Mouse (Mus musculus) CD4-positive helper T cell, adult 2 months (primary cell): ENCODE measurements around the gene St6galnac6.

Experiments
- DNase-seq: peaks from one replicate; pipeline ENCODE4 v3.0.0-alpha.2; 2012; ENCODE audit warnings: low read depth, missing footprints, low spot score

St6galnac6 gene

DNA sequence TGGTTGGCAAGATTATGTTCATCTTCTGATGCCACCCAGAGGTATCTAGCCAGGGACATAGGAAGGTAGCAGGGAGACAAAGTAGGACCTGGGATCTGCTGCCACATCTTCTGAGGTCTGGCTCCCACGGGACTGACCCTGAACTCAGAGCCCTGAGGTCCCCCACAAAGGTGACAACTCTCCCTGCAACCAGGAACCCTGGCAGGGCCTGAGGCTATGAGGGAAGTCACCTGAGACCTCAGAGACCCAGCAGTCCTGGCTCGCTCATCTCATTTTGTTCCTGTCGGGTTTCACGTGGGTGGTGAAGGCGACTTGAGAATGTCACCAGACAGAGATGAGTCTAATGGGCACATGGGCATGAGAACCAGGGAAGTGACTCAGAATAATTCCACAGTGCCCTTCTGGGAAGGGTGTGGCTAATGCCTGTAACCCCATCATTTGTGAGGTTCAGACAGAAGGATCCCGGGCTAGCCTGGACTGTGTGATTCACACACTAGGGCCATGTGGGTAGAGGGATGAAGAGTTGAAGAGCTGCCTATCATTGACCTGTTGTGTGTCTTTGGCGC, 14.3 kb upstream of the St6galnac6 start:
- DNase-seq, result no peak

DNA sequence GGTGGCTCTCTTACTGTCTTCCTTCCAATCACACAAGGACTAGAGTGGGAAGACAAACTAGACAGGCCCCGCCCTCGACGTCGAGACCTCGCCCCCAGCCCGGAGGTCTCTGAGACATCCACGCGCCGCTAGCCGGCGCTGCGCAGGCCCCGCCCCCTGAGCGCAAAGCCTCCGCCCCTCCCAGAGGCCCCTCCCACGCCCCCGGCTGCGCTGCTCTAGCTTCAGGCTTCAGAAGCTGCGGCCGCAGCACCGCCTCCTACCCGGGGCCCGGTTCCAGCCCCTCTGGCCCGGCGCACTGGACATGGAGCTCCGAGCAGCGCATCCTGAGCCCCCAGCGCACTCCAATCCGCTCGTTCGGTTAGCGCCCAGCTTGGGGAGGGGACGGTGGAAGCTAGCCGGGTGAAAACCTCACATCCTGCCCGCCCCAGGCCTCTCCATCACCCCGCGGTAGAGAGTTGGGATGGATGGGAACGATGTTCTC, 12.6 kb upstream of the St6galnac6 start, which contains the start of gene St6galnac4:
St6galnac4 (plus strand) TSS at position 225 of the 481 bp plus-strand sequence.
- DNase-seq, result peak; percentile 96

DNA sequence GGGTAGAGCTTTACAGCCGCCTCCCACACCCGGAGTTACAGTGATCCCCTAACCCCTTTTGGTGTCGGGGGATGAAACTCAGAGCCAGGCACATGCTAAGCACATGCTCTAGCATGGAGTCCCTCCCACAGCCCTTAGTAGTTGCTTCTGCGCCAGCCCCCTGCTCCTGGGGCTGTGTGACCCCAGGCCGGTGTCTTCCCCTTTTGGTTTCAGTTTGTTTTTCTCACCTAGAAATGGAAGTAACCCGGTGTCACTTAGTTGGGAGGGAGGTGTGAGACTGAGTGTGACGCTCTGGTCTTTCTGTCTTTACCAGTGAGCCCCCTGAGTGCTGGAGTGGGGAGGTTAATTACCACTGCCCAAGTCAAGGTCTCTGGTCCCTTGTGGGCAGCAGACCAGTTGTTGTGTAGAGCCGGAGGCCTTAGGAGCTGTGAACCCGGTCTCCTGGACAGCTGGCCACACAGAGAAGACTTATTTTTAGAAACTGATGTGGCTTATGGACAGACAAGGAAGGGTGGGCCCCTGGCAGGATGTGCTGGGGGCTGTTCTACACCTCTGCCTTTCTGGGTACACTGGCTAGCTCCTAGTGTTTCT, 11.7 kb upstream of the St6galnac6 start:
- DNase-seq, result peak; percentile 82

DNA sequence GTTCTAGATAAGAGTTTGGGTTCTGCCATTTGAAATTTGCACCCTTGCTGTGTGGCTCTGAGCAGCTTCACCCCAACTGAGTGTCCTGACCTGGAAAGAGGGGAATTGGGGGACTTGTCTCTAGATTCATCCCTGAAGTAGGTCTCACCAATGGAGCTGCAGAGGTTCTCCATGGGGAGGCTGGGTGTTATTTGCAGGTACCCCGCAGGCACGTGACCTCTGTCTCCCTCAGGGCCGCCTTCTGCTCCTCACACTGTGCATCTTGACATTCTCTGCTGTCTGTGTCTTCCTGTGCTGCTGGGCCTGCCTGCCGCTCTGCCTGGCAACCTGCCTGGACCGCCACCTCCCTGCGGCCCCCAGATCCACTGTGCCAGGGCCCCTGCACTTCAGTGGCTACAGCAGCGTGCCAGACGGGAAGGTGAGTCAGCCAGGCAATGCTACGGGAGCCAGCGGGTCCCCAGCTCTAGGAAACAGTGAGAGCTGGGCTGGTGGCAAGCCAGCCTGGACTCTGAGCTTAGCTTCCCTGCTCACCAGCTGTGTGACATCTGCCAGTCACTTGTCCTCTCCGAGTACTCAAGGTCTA, 10.2 kb upstream of the St6galnac6 start:
- no peak for DNase-seq

GRCm38 (mm10) chr2:32590224-32590623, 9.3 kb upstream of the St6galnac6 start:
- DNase-seq, result no peak

- no peak for DNase-seq
Observed at GRCm38 (mm10) chr2:32591249-32591648, 8.3 kb upstream of the St6galnac6 start.

GRCm38 (mm10) chr2:32596725-32597124, 2.8 kb upstream of the St6galnac6 start:
- DNase-seq, result no peak

DNA sequence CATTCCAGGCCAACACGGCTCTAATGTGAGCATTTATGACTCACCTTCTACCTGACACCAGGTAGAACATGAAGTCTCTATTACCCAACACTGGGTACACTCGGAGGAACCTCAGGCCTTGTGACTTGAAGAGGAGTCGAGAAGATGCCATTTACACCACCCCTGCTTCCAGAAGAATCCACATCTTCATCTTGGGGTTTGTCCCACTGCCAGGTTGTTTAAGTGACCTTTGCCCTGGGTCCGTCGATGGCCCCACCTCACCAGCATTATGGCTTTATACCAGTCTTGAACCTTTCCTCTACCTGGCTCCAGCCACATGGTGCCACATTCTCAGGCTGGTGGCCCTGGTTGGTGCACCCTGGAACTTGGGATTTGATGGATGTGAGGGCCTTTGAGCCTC, 2.3 kb upstream of the St6galnac6 start:
- no peak for DNase-seq

- no peak for DNase-seq
Observed at GRCm38 (mm10) chr2:32597699-32598098, 1.8 kb upstream of the St6galnac6 start.

DNA sequence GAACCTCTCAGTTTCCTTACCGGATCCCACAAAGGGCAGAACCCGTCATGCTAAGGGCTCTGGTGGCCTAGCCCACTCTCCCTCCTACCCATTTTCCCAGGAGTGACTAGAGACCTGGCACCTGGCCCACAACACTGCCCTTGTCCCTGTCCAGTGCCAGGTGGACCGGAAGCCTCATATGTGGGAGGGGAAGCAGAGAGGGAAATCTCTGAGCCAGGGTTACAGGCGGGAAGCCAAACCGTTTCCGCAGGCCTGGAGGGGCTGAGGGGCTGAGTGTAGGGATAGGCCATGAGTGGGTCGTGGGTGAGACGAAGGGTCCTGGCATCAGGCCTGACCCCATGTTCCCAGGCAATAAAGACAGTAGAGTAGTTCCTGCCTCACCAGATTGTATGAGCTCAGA, 1.0 kb upstream of the St6galnac6 start:
- DNase-seq, result no peak

DNA sequence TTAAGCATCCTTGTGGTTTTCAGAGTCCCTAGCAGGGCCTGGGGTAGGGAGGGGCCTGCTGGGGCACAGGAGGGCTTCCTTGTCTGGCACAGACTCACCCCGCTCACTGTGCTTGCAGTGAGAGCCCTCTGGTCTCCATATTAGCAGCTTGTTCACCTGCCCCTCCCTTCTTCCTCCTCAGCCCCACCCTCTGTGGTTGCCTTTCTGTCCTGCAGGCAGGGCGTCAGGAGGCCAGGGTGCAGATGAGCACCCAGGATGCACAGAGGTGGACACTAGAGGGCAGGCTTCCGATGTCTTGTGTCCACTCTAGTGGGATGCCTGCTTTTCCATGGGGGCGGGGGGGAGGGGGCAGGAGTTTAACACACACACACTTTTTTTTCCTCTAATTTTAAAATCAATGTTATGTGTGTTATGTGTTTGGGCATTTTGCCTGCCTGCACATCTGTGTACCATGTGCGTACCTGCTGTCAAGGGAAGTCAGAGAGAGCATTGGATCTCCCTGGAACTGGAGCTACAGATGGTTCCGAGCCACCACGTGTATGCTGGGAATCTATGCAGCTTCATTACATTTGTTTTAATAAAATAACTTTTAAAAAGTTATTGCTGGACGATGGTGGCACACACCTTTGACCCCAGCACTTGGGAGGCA, 2.0 kb downstream of the St6galnac6 start:
- DNase-seq, result peak; percentile 67

DNA sequence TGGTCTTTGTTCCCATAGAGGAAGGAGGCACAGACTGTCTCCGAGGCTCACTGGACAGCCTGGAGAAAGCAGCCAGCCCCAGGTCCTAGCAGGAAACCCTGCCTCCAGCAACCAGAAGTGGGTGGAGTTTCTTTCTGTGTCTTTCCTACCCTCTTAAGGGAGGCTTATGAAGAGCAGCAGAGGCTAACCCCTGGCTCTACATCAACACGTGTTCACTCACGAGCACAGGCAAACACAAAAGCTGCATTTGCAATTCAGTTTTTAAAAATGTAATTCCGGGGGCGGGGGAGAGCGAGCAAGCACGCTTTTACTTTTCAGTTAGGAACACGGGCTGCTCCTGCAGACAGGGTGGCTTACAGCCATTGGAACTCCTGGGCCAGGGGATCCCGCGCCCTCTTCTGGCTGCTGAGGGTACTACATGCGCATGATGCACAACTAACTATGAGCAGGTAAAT, 3.1 kb downstream of the St6galnac6 start:
- peak; percentile 85 for DNase-seq

GRCm38 (mm10) chr2:32604631-32605030, 5.1 kb downstream of the St6galnac6 start:
- DNase-seq, result no peak

- peak; percentile 81 for DNase-seq
Observed at GRCm38 (mm10) chr2:32606161-32607142, 6.9 kb downstream of the St6galnac6 start.

- peak; percentile 75 for DNase-seq
Observed at GRCm38 (mm10) chr2:32607262-32607947, 7.9 kb downstream of the St6galnac6 start.

DNA sequence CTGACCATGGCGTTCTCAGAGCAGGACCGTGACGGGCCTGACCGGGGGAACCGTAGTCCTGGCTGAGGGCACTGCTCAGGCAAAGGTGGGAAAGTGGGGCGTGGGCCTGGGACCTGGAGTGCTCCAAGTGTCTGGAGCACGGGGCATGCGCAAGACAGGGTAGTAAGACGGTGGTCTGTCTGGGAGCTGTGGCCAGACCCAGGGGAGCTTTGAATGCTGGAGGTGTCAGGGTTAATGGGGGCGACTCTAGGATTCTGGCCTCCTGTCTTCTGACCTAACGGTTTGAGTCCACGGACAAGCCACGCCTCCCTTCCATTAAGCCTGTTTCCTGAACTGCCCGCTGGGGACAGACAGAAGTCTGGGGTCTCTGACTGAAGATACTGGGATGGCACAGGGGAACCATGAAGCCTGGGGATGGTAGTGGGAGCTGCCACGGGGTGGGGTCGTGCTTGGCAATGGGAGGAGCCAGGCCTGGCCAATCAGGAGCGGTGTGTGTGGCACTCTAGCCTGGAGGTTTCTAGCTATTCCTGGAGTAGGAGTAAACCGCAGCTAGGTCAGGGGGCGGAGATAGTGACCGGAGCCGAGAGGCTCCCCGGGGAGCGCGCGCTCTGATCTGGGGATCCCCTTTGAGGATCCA, 8.8 kb downstream of the St6galnac6 start:
- DNase-seq, result peak; percentile 67

DNA sequence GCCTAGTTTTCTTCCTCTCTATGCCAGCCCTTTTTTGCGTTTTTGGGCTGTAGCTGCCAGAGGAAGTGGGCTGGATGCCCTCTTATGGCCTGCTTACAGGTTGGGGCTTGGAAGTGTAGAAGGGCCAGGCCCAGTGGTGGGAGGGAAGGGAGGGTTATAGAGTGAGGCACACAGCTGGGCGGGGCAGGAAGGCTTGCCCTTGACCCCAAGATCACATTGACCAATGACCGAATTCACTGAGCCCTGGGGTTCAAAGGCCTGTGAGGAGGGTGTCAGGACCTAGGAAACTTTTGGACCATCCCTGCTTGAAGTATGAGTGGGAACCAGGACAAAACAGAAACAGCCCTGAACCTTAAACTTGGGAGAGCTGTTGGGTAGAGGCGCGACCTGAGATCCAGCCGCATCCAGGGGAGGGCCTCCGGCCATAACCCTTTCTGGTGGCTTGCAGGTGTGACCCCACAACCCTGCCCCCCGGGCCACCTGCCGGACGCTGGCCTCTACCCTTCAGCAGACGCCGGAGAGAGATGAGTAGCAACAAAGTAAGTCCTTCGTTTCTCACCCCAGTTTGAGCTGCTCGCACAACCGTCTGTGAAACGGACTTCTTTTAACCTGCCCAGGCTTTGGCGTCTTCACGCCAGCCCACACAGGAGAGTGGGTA, 9.4 kb downstream of the St6galnac6 start:
- no peak for DNase-seq

GRCm38 (mm10) chr2:32610610-32611229, 11.2 kb downstream of the St6galnac6 start:
- peak; percentile 24 for DNase-seq

DNA sequence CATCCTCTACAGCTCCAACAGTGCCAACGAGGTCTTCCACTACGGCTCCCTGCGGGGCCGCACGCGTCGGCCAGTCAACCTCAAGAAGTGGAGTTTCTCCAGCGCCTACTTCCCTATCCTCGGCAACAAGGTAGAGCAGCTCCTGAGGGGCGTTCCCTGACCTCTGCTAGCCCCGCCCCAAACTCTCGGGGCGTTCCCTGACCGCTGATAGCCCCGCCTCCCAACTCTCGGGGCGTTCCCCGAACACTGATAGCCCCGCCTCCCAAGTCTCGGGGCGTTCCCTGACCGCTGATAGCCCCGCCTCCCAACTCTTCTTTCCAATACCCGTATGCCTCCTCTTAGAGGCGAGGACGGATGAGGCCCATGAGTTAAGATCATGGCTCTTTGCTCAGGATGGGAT, 12.8 kb downstream of the St6galnac6 start:
- DNase-seq, result no peak
